Mouse (Mus musculus): Measurements from ENCODE around the gene Rabggtb.

- TF ChIP-seq CTCF (IDR thresholded peaks at IDR 0.05; ENCODE audit: extremely low read depth, insufficient read depth, insufficient read length, insufficient replicate concordance) (no peak), POLR2A (IDR thresholded peaks at IDR 0.05; ENCODE audit: low read depth, low read length) (no peak)
Observed at GRCm38 (mm10) chr3:153888141-153888540, 24.7 kb downstream of the Rabggtb start.

Measured in spleen, adult 2 months (tissue).